Mouse (Mus musculus) thymus, postnatal 4 days (tissue): ENCODE results near the gene Arhgef2.

Experiments
- DNase-seq: peaks from one replicate; pipeline ENCODE4 v3.0.0; 2021

The Arhgef2 gene

GRCm38 (mm10) chr3:88684980-88685941 lies 79.5 kb downstream of the Arhgef2 start, which contains the start of gene Khdc4:
Khdc4 (plus strand) TSS chr3:88685803.
- DNase-seq: peak; percentile 93

GRCm38 (mm10) chr3:88685958-88686451 lies 80.2 kb downstream of the Arhgef2 start:
- DNase-seq: peak; percentile 64

- DNase-seq: no peak
Observed at GRCm38 (mm10) chr3:88686734-88687611, 81.2 kb downstream of the Arhgef2 start.

GRCm38 (mm10) chr3:88689079-88689478 lies 83.3 kb downstream of the Arhgef2 start:
- no peak for DNase-seq

GRCm38 (mm10) chr3:88695545-88695944 lies 89.8 kb downstream of the Arhgef2 start:
- no peak for DNase-seq
